Comparison of ENCODE assay signal across 2 mouse cellular contexts in the genomic region with DNA sequence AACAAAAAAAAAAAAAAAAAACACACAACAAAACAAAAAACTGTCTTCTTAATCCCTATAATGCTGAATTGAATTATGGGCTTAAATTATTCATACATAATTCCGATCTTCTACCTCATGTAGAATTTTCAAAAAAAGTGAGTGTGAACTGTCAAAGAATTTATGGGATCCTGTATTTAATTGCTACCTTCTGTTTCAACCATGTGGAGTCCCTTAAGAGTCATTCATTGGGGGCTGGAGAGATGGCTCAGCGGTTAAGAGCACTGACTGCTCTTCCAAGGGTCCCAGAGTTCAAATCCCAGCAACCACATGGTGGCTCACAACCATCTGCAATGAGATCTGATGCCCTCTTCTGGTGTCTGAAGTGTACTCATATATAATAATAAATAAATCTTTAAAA. TPM values are rescaled to one million over a fixed set of nuclear protein-coding genes. Genes with fewer than 3 reads are reported as not detected.
"Had no signal": no experiment of that assay in that cellular context is flagged by ENCODE, and none has a peak within 500 bp of the region (broad histone marks: within the 10 kb centered on the region; RNA-seq: fewer than 3 reads in every experiment).

No protein-coding gene starts in this region.

RNA-seq across cellular contexts. Expression of gene Ccdc73, which starts 19.7 kb away (rescaled TPM):
- total RNA-seq: forebrain, postnatal 0 days had no signal
- polyA plus RNA-seq: erythroblast, embryonic 14.5 days had no signal

RNA-seq across cellular contexts. Expression of gene Prrg4, which starts 37.7 kb away (rescaled TPM):
- polyA plus RNA-seq: erythroblast, embryonic 14.5 days had no signal
